Mouse (Mus musculus) embryonic facial prominence, embryonic 13.5 days (tissue): Measurements from ENCODE around the gene Mrps27. TPM values are rescaled to one million over a fixed set of nuclear protein-coding genes. Genes with fewer than 3 reads are reported as not detected.
A peak's percentile ranks its signal among the peaks of the same experiment; 100 is the strongest.

Experiments
- ATAC-seq: fragments of 200-750 bp; cut with Nextera tagmentation; 2 replicates; pipeline ENCODE4 v1.8.0; 2017; ENCODE audit warnings: low read depth; ENCODE audit not compliant: insufficient number of reproducible peaks, insufficient read depth, low FRiP score, low TSS enrichment
- H3K27ac ChIP-seq: fragments of 300-500 bp; sonication (generic); 2 replicates; pipeline ENCODE4 v1.5.1; 2015; ENCODE audit warnings: moderate library complexity, mild to moderate bottlenecking, inconsistent platforms
- H3K27me3 ChIP-seq: fragments of 300-500 bp; sonication (generic); 2 replicates; pipeline ENCODE4 v1.6.1; 2015; ENCODE audit warnings: mild to moderate bottlenecking, inconsistent platforms
- H3K36me3 ChIP-seq: fragments of 300-500 bp; sonication (generic); 2 replicates; pipeline ENCODE4 v1.6.1; 2015; ENCODE audit warnings: mild to moderate bottlenecking, inconsistent platforms
- H3K4me1 ChIP-seq: fragments of 300-500 bp; sonication (generic); 2 replicates; pipeline ENCODE4 v1.6.1; 2015; ENCODE audit warnings: inconsistent platforms
- H3K4me2 ChIP-seq: fragments of 300-500 bp; sonication (generic); 2 replicates; pipeline ENCODE4 v1.6.1; 2015; ENCODE audit warnings: moderate library complexity, mild to moderate bottlenecking, inconsistent platforms
- H3K4me3 ChIP-seq: fragments of 300-500 bp; sonication (generic); 2 replicates; pipeline ENCODE4 v1.5.1; 2015; ENCODE audit warnings: mild to moderate bottlenecking, inconsistent platforms
- H3K9ac ChIP-seq: fragments of 300-500 bp; sonication (generic); 2 replicates; pipeline ENCODE4 v1.6.1; 2015; ENCODE audit warnings: mild to moderate bottlenecking, inconsistent platforms
- H3K9me3 ChIP-seq: fragments of 300-500 bp; sonication (generic); 2 replicates; pipeline ENCODE4 v1.6.1; 2016; ENCODE audit warnings: inconsistent platforms
- WGBS: fragments of 180-500 bp; shearing (Covaris S2); methylation state at CpG from one replicate; pipeline ENCODE4 v1.1.7; 2015; ENCODE audit warnings: mixed read lengths; 5-methylcytosine and 5-hydroxymethylcytosine counted together
- polyA plus RNA-seq: library from polyadenylated mRNA; unstranded; fragments of >200 nt; fragmentation: Nextera tagmentation; extraction: Ambion mirVana; gene quantifications from 2 replicates; pipeline ENCODE4 v1.2.1, GENCODE M21; 2015

Mrps27 gene
- polyA plus RNA-seq = 60.1 and 62.5 TPM in 2 replicates

DNA sequence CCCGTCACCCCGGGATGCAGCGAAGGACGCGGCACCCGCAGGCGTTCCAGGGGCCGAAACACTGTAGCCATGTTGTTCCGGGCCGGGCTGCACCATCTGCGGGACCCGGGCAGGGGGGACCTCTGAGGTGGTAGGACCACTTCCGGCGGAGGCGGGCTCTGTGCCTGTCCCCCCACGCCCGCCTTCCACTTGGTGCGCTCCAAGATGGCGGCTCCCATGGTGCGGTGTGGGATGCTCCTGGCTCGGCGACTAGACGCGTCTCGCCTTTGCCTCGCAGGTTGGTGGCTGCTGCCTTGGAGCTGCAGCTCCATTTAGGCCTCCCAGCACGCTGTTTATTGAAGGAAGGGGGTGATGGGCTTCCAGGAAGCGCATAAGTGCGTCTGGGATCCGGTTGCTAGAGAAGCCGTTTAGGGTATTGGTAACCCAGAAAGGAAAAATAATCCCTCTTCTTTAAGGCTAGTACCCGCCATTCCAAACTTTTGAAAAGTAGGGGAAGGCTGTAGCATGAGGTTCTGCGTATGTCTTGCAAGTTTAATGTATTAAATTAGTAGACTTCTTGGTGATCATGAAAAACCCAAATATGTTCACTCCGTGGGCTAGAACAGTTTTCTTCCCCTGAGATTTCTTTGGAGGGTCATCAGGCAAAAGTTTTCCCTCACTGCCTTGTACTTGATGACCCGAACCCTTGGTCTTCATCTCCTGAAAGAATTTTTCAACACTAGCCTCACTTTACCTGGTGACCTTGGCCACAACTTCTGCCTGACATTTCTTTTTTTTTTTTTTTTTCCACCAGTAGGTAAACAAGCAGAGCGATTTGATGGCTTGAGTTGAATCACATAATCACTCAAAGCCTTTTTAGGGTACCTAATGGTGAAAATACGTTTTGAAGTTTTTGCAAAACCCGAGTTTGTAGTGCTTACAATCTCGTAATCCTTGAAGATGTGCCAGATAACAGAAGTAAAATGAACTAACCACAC, at the start of gene Mrps27, which contains the start of gene Ptcd2:
Gene Mrps27 (plus strand): TSS at position 188 of the 977 bp plus-strand sequence.
Gene Ptcd2 (minus strand): TSS at position 107 of the 977 bp plus-strand sequence.
- WGBS = 3% methylated on average over 39 of the region's 39 CpGs
- peak; percentile 95 for ATAC-seq

DNA sequence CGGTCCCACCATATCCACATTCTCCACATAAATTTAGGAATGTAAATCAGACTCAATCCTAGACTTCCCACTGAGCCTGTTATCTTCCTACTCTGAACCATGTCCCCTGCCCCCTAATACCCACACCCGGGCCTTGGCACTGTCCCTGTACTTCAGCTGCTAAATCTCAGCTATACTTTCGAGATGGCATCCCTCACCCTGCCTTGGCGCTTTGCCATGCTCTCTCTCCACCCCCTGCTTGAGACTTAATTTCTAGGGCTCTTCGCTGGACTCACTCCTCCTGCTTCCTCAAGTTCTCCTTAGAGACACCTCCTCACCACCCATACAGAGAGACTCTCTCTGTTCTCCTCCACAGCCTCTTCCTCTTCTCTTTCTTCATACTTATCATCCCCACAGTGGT, 44.7 kb upstream of the Mrps27 start:
- 80% methylated on average over 5 of the region's 5 CpGs for WGBS

More for the DNA sequence above, at the start of gene Mrps27, which contains the start of gene Ptcd2:
- Histone ChIP-seq H3K4me1 (peaks cover 14% of the 10 kb centered on the region), H3K9me3 (no peaks in the 10 kb centered on the region), H3K4me3 (peak within 1 kb of the TSS; percentile 53), H3K9ac (peak within 1 kb of the TSS; percentile 76), H3K27ac (peak within 1 kb of the TSS; percentile 82), H3K4me2 (peak within 1 kb of the TSS; percentile 78), H3K36me3 (peaks cover 42% of the 10 kb centered on the region), H3K27me3 (no peaks in the 10 kb centered on the region)

DNA sequence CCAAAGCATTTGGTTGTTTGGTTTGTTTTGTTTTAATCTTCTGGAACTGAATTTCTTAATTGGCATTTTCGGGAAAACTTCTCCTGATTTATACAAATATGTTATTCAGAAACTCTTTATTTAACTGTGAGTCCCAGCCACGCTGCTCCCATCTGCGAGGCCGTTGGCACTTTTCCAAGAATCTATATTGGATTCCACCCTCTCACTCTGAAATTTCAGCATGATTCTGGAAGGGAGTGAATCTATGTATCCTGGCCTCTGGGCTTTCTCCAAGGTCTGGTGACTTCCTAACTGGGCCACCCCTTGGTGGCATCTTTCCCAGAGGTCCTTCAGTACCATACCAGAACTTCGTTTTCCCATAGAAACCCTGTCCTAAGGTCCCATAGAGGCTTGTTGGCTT, 40.7 kb upstream of the Mrps27 start:
- ATAC-seq = no peak
- peak overlapping the region; percentile 34; the same call in 1 of the 2 replicates for H3K27ac ChIP-seq
- no peak overlapping the region for H3K4me3 ChIP-seq
- no peak overlapping the region for H3K4me2 ChIP-seq
- H3K9me3 ChIP-seq = no peaks in the 10 kb centered on the region
- H3K27me3 ChIP-seq = no peaks in the 10 kb centered on the region
- WGBS = 36% methylated on average over 5 of the region's 5 CpGs
- H3K9ac ChIP-seq = no peak overlapping the region
- H3K36me3 ChIP-seq = no peaks in the 10 kb centered on the region
- peaks cover 20% of the 10 kb centered on the region for H3K4me1 ChIP-seq

More for the DNA sequence above, 44.7 kb upstream of the Mrps27 start:
- Histone ChIP-seq H3K9me3 (no peaks in the 10 kb centered on the region), H3K27ac (no peak overlapping the region), H3K36me3 (no peaks in the 10 kb centered on the region), H3K4me2 (no peak overlapping the region), H3K9ac (no peak overlapping the region), H3K4me1 (peaks cover 24% of the 10 kb centered on the region), H3K27me3 (no peaks in the 10 kb centered on the region), H3K4me3 (no peak overlapping the region)
- ATAC-seq = no peak

DNA sequence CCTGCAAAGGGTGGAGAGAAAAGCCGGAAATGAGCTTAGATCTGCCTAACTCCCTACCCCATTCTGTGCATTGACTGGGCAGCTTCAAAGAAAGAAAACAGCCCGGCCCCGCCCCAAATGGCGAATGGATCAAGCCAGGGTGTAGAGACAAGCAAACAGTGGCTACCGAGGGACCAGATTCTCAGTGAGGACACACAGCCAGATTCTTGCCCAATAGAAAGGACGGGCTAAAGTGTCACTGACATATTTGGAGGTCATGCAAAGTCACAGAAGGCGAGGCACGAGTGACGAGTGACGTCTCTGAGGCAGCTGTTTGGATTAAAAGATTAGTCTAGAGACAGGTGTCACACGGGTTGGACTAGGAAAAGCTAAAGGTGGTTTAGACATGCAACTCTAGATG, 40.2 kb upstream of the Mrps27 start:
- 0 out of 2 replicates have a peak overlapping the region, but pooled peaks have one; percentile 34 for H3K27ac ChIP-seq
- 71% methylated on average over 11 of the region's 11 CpGs for WGBS

DNA sequence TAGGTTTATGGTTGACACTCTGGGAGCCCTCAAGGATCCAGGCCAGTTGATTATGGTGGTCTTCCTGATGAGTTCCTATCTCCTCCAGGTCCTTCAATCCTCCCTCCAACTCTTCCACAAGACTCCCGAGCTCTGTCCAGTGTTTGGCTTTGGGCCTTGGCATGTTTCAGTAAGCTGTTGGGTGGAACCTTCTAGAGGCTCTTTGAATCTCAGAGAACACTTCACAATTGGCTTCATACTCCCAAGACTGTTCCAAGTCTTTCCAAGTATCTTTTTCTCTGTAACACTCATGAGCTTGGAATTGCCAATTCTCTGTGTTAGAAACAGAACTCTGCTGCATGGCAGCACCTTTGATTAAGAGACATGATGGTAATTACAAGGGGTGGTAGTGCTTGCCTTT, 39.4 kb upstream of the Mrps27 start:
- H3K9me3 ChIP-seq = no peaks in the 10 kb centered on the region
- H3K9ac ChIP-seq = no peak overlapping the region
- no peak overlapping the region for H3K4me2 ChIP-seq
- H3K4me1 ChIP-seq = peaks cover 11% of the 10 kb centered on the region
- WGBS = 92% methylated on average over 1 of the region's 1 CpGs
- no peaks in the 10 kb centered on the region for H3K36me3 ChIP-seq
- ATAC-seq = no peak
- no peak overlapping the region for H3K4me3 ChIP-seq
- H3K27ac ChIP-seq = no peak overlapping the region
- no peaks in the 10 kb centered on the region for H3K27me3 ChIP-seq

More for the DNA sequence above, 40.2 kb upstream of the Mrps27 start:
- H3K4me3 ChIP-seq = no peak overlapping the region
- H3K4me1 ChIP-seq = peaks cover 15% of the 10 kb centered on the region
- no peaks in the 10 kb centered on the region for H3K9me3 ChIP-seq
- no peaks in the 10 kb centered on the region for H3K27me3 ChIP-seq
- ATAC-seq = no peak
- no peak overlapping the region for H3K9ac ChIP-seq
- H3K4me2 ChIP-seq = no peak overlapping the region
- H3K36me3 ChIP-seq = no peaks in the 10 kb centered on the region

DNA sequence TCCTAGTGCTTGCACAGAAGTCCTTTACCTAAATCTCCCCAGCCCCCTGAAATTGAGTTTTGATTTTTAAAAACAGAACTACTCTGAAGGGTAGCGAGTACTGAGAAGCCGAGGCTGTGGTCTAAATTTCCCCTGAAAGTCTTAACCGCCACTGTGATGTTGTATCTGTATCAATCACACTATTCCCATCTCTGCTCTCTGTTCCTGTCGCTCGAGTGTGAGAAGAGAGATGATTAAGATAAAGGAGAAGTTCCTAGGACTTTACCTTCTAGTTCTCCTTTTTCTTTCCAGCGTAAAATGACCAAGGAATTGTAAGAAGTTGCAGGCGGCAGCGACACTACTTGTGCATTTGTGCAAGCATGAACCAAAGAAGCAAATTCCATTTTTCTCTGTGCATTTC, 38.4 kb upstream of the Mrps27 start:
- WGBS = 85% methylated on average over 8 of the region's 8 CpGs
- H3K9me3 ChIP-seq = no peaks in the 10 kb centered on the region

DNA sequence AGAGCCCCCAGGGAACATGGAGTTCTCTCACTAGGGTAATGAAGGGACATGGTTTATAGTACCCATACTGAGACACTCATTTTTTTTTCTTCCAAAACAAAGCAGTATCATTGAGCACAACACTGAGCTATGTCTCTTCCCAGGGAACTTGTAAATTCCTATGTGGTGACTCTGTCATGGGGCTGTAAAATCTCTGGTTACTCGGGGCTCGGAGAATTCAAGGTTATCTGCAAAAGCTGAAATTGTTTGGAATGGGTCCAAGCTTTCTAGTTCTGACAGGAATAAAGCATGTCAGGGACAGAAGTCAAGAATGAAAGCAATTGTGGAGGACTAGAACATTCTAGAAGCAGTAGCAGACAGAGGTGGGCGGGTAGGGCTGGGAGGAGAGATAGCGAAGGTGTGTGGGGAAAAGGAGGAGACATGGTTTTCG, 36.6 kb upstream of the Mrps27 start:
- H3K9ac ChIP-seq = no peak overlapping the region
- no peaks in the 10 kb centered on the region for H3K9me3 ChIP-seq
- 54% methylated on average over 5 of the region's 5 CpGs for WGBS
- H3K4me2 ChIP-seq = no peak overlapping the region
- H3K4me1 ChIP-seq = peaks cover 11% of the 10 kb centered on the region
- H3K4me3 ChIP-seq = no peak overlapping the region
- H3K27ac ChIP-seq = 0 out of 2 replicates have a peak overlapping the region, but pooled peaks have one; percentile 28
- no peaks in the 10 kb centered on the region for H3K36me3 ChIP-seq
- ATAC-seq = no peak
- no peaks in the 10 kb centered on the region for H3K27me3 ChIP-seq

More for the DNA sequence above, 38.4 kb upstream of the Mrps27 start:
- Histone ChIP-seq H3K4me3 (no peak overlapping the region), H3K4me2 (no peak overlapping the region), H3K36me3 (no peaks in the 10 kb centered on the region), H3K27ac (no peak overlapping the region), H3K4me1 (peaks cover 11% of the 10 kb centered on the region), H3K27me3 (no peaks in the 10 kb centered on the region), H3K9ac (no peak overlapping the region)
- no peak for ATAC-seq

DNA sequence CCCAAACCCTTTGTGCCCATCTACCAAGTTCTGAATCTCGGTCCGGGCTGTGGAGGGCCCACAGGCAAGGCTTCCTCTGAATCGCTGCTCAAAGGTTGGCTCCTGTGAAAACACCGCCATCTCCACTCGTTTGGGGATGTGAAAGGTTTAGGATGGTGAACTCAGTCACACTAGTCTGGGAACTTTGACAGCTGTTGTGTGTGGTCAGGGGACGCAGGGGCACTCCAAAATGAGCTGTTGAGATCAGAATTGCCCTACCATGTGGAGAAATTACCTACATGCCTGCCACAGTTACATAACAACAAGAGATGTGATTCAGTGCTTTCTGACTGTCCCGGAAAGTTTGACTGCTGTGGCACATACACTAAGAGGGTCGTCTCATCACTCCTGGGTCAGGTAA, 36.2 kb upstream of the Mrps27 start:
- peaks cover 9% of the 10 kb centered on the region for H3K4me1 ChIP-seq
- H3K4me3 ChIP-seq = no peak overlapping the region
- H3K9me3 ChIP-seq = no peaks in the 10 kb centered on the region
- WGBS = 85% methylated on average over 8 of the region's 8 CpGs
- no peak overlapping the region for H3K4me2 ChIP-seq
- no peak for ATAC-seq
- H3K27me3 ChIP-seq = no peaks in the 10 kb centered on the region
- no peak overlapping the region for H3K27ac ChIP-seq
- no peak overlapping the region for H3K9ac ChIP-seq
- no peaks in the 10 kb centered on the region for H3K36me3 ChIP-seq

DNA sequence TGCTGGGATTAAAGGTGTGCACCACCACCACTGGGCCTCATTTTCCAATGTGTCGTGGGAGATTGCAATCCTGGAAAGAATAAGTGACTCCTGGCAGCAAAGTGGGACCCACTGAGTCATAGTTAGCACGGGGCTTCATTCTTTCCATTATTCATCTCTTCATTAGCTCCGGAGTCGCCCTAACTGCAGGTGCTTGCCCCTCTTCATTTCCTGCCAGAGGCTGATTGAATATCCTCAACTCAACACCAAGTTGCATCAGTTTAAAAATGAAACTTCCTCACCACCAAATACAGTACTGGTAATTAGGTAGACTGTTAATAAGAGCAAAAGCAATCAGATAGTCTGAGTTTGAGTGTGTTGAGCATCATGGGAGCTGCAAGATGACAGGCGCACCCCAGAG, 30.5 kb upstream of the Mrps27 start:
- ATAC-seq = no peak
- WGBS = 88% methylated on average over 5 of the region's 5 CpGs
- H3K9me3 ChIP-seq = no peaks in the 10 kb centered on the region
- 0 out of 2 replicates have a peak, but pooled peaks cover 4% of the 10 kb centered on the region for H3K4me1 ChIP-seq
- H3K4me2 ChIP-seq = no peak overlapping the region
- no peak overlapping the region for H3K27ac ChIP-seq
- H3K9ac ChIP-seq = no peak overlapping the region
- H3K4me3 ChIP-seq = no peak overlapping the region
- H3K36me3 ChIP-seq = peaks cover 2% of the 10 kb centered on the region
- H3K27me3 ChIP-seq = no peaks in the 10 kb centered on the region

DNA sequence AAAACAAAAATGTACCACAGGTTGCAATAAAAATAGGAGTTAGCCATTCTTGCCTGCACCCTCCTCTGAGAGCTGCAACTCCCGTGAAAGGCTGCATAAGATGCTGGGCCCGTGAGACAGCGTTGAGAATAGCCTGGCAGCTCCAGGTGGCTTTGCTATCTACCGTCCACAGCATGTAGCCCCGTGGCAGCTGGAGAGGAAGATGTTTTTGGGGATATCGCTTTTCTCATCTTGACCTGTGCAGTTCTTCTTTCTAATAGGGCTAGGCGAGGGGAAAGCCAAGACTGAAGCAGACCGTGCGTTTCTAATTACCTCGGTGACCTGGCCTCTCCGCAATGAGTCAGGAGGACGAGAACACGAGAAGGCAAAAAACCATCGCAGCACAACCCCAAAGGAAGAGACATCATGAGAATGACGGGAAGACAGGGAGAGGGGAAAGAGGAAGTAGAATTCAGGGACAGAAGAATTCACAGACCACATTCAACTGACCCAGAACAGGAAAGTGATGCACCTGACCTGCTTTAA, 29.9 kb upstream of the Mrps27 start:
- H3K9me3 ChIP-seq = no peaks in the 10 kb centered on the region
- no peak overlapping the region for H3K4me3 ChIP-seq
- no peak overlapping the region for H3K9ac ChIP-seq
- no peaks in the 10 kb centered on the region for H3K27me3 ChIP-seq
- WGBS = 55% methylated on average over 15 of the region's 15 CpGs
- no peak for ATAC-seq
- H3K36me3 ChIP-seq = peaks cover 8% of the 10 kb centered on the region
- H3K27ac ChIP-seq = no peak overlapping the region
- no peak overlapping the region for H3K4me2 ChIP-seq
- 0 out of 2 replicates have a peak, but pooled peaks cover 4% of the 10 kb centered on the region for H3K4me1 ChIP-seq

DNA sequence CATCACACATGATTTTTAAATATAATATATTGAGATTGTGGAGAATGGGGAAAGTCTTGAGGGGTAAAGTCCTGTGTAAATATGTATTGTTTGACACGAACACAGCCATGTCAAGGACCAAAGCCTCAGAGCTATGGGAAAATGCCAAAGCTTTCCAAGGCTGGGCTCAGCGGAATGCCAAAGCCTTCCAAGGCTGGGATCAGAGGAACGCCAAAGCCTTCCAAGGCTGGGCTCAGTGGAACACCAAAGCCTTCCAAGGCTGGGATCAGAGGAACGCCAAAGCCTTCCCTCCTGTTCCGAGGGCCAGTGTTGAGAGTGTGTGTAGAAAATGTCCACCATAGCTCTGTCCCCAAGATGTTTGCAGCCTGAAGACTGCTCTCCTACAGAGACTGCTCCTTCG, 28.2 kb upstream of the Mrps27 start:
- H3K27me3 ChIP-seq = no peaks in the 10 kb centered on the region
- no peak overlapping the region for H3K4me2 ChIP-seq
- no peak overlapping the region for H3K27ac ChIP-seq
- H3K9ac ChIP-seq = no peak overlapping the region
- WGBS = 87% methylated on average over 6 of the region's 6 CpGs
- 0 out of 2 replicates have a peak, but pooled peaks cover 4% of the 10 kb centered on the region for H3K4me1 ChIP-seq
- no peak overlapping the region for H3K4me3 ChIP-seq
- H3K36me3 ChIP-seq = peaks cover 24% of the 10 kb centered on the region
- ATAC-seq = no peak
- H3K9me3 ChIP-seq = no peaks in the 10 kb centered on the region
